Mouse (Mus musculus) heart, embryonic 11.5 days (tissue): Measurements from ENCODE around the gene Tm9sf3. TPM values are rescaled to one million over a fixed set of nuclear protein-coding genes. Genes with fewer than 3 reads are reported as not detected.

Source experiments
- ATAC-seq: fragments of 200-750 bp; cut with Nextera tagmentation; replicated peaks from 2 replicates; pipeline ENCODE4 v1.8.0; 2017; ENCODE audit warnings: moderate library complexity; ENCODE audit not compliant: insufficient number of reproducible peaks, low FRiP score, low TSS enrichment
- H3K27ac ChIP-seq: fragments of 300-500 bp; sonication (generic); 2 replicates; pipeline ENCODE4 v1.5.1; 2014; ENCODE audit warnings: mild to moderate bottlenecking, low read depth, low read length
- H3K27me3 ChIP-seq: fragments of 300-500 bp; sonication (generic); 2 replicates; pipeline ENCODE4 v1.6.1; 2014; ENCODE audit warnings: mild to moderate bottlenecking, low read length, mixed read lengths; ENCODE audit not compliant: control insufficient read depth, insufficient read depth
- H3K36me3 ChIP-seq: fragments of 300-500 bp; sonication (generic); 2 replicates; pipeline ENCODE4 v1.6.1; 2014; ENCODE audit warnings: mild to moderate bottlenecking, low read length, moderate library complexity, mixed read lengths; ENCODE audit not compliant: control insufficient read depth, insufficient read depth
- H3K4me1 ChIP-seq: fragments of 300-500 bp; sonication (generic); 2 replicates; pipeline ENCODE4 v1.6.1; 2014; ENCODE audit warnings: low read length; ENCODE audit not compliant: control insufficient read depth, insufficient read depth
- H3K4me2 ChIP-seq: fragments of 300-500 bp; sonication (generic); 2 replicates; pipeline ENCODE4 v1.6.1; 2014; ENCODE audit warnings: mild to moderate bottlenecking, moderate library complexity
- H3K4me3 ChIP-seq: fragments of 300-500 bp; sonication (generic); 2 replicates; pipeline ENCODE4 v1.5.1; 2014; ENCODE audit warnings: low read depth, low read length
- H3K9ac ChIP-seq: fragments of 300-500 bp; sonication (generic); 2 replicates; pipeline ENCODE4 v1.6.1; 2014; ENCODE audit warnings: mild to moderate bottlenecking, low read depth, low read length, moderate library complexity
- H3K9me3 ChIP-seq: fragments of 300-500 bp; sonication (generic); replicated peaks from 2 replicates; pipeline ENCODE4 v1.6.1; 2016; ENCODE audit warnings: low read length; ENCODE audit not compliant: control insufficient read depth
- WGBS: fragments of 180-500 bp; shearing (Covaris S2); extraction: QIAGEN DNeasy Blood & Tissue Kit; methylation state at CpG from one replicate; pipeline ENCODE4 v1.1.7; 2014; ENCODE audit not compliant: insufficient replicate concordance; 5-methylcytosine and 5-hydroxymethylcytosine counted together
- polyA plus RNA-seq: library from polyadenylated mRNA; unstranded; fragments of >200 nt; fragmentation: Nextera tagmentation; extraction: Ambion mirVana; gene quantifications from 2 replicates; pipeline ENCODE4 v1.2.1, GENCODE M21; 2014

The Tm9sf3 gene
- polyA plus RNA-seq, 1 experiment from 2014 or later: 92.1 TPM

DNA sequence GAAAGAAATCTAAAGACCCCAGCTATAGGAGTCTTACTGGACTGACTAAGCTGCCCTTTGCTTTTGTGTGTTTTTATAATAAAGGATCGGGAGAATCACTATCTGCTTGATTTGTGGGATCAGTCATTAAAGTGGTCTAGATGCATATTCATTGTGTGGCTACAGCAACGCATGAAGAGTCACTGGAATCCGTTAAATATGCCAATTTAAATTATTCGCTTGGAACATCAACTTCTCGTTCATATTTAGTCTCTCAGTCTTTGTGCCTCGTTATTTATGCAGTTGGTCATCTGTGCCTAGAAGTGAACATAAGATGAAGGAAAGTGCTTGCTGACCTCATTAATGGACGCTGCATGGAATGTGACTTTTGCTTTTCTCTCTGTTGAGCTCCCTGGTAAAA, 7.1 kb upstream of the Tm9sf3 start:
- H3K4me2 ChIP-seq: no peak overlapping the region
- H3K4me3 ChIP-seq: no peak overlapping the region
- ATAC-seq: no peak
- H3K9me3 ChIP-seq: no peaks in the 10 kb centered on the region
- H3K9ac ChIP-seq: no peak overlapping the region
- H3K36me3 ChIP-seq: no peaks in the 10 kb centered on the region
- no peaks in the 10 kb centered on the region for H3K4me1 ChIP-seq
- no peak overlapping the region for H3K27ac ChIP-seq
- WGBS: 70% methylated on average over 7 of the region's 7 CpGs
- no peaks in the 10 kb centered on the region for H3K27me3 ChIP-seq

DNA sequence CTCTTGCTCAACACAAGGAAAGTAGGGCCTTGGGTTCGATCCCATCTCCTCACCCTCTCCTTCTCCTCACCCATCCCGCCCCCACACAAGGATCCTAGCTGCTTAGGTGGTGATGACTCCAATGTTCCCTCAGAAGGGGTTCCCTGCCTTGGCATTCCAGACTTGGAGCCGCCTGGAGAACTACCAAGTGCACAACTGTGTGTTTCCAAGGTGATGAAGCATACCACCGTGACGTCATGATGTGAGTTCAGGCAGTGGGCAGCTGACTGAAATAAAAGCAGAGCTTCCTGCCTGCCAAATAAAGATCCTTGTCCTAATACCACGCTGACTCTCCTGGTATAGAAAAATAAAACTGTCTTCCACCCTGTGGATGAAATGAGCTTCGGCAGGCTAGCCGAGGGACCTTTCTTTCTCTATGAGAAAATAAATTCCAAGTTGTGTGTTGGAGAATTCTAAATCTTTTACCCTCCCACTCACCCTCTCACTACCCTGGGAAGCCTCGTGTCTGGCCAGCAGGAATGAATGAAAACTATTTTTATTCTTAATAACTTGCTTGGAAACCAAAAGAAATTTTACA, 6.4 kb upstream of the Tm9sf3 start:
- ATAC-seq: no peak
- Histone ChIP-seq H3K4me1 (no peaks in the 10 kb centered on the region), H3K9ac (no peak overlapping the region), H3K4me2 (no peak overlapping the region), H3K27ac (no peak overlapping the region), H3K9me3 (no peaks in the 10 kb centered on the region), H3K27me3 (no peaks in the 10 kb centered on the region), H3K4me3 (no peak overlapping the region), H3K36me3 (no peaks in the 10 kb centered on the region)
- 61% methylated on average over 9 of the region's 9 CpGs for WGBS

DNA sequence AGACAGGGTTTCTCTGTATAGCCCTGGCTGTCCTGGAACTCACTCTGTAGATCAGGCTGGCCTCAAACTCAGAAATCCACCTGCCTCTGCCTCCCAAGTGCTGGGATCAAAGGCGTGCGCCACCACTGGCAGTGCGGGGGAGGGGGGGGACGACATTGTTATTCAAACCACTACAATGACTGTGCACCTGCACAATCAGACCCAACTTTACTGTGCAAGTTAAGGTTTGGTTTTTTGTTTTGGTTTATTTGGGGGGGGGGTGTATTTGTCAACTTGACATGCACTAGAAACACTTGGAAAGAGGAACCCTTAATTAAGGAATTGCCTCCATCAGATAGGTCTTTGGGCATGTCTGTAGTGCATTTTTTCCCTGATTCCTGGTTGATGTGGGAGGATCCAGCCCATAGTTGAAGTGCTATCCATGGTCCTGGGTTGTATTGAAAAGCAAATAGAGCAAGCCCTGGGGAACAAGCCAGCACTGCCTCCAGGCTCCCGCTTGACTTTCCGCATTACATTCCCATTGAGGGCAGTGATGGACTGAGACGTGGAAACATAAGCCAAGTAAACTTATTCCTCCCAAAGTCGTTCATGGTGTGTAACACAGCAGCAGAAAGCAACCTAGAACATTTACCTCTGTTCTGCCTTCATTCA, 2.6 kb upstream of the Tm9sf3 start:
- WGBS: 46% methylated on average over 8 of the region's 8 CpGs
- Histone ChIP-seq H3K27ac (no peak overlapping the region), H3K27me3 (no peaks in the 10 kb centered on the region), H3K4me2 (no peak overlapping the region), H3K9ac (no peak overlapping the region), H3K4me3 (no peak overlapping the region), H3K36me3 (no peaks in the 10 kb centered on the region), H3K9me3 (no peaks in the 10 kb centered on the region), H3K4me1 (peaks cover 5% of the 10 kb centered on the region; the same call in 1 of the 2 replicates)
- no peak for ATAC-seq

DNA sequence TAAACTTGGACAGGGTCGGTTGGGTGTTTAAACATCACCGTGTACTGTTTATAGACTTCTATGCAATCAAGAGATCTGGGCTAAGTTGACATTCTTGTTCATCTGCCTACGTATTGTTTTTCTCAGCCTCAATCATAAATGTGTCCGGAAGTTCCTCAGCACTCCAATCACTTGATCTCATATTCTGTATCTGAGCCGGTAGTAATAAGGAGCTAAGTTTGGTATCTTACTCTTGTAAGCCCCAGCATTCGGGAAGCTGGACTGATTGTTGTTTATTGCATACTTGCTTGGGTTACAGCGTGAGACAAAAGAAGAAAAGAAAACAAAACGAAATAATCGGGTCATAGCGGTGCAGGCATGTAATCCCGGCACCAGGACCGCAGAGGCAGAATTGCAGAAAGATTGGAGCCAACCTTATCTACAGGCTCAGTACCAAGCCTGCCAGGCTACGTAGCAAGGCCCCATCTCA, 568 bp upstream of the Tm9sf3 start:
- H3K9ac ChIP-seq: peak overlapping the region; percentile 99
- H3K27ac ChIP-seq: peak overlapping the region; percentile 98
- H3K4me2 ChIP-seq: peak overlapping the region; percentile 67
- H3K36me3 ChIP-seq: no peaks in the 10 kb centered on the region
- H3K4me3 ChIP-seq: peak overlapping the region; percentile 96
- 27% methylated on average over 13 of the region's 13 CpGs for WGBS
- peaks cover 6% of the 10 kb centered on the region; the same call in 1 of the 2 replicates for H3K4me1 ChIP-seq
- no peaks in the 10 kb centered on the region for H3K9me3 ChIP-seq
- ATAC-seq: no peak
- no peaks in the 10 kb centered on the region for H3K27me3 ChIP-seq

DNA sequence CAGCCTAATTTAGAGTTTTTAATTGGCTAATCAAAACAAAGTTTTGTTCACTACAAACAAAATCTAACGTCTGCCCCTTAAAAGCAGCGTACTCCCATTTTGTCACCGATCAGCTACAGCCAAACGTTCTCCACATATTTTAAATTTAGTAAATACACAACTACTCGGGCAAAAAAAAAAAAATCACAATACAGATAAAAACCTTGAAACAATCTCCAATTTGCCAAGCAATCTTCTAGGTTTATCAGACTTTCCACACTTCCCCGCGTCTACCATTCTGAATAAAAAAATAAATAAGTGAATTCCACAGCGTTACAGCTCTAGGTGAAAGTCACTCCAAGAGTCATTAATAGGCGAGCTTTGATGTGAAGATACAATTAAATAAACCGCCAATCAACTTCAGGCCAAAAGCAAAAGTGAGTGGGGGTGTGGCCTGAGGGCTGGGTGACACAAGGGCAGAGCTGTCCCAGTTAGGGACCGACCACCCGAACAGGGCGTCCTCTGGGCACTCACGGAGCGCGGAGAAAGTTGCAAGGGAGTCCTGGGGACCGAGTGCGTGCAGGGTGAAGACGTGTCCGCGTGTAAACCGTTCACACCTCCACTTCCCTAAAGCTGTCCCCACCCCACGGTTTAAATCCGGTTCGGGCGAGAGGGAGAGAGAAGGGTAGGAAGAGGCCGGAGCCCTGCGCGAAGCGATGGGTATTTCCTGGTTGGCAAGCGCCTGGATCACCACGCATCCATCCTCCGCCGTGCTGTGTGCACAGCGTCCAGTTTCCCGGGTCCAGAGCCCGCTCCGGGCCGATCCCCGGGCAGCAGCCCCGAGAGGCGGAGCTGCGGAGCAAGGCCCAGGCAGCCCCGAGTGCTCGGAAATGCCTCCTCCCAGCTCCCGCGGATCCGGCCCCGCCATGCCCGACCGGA, 826 bp downstream of the Tm9sf3 start:
- Histone ChIP-seq H3K36me3 (no peaks in the 10 kb centered on the region), H3K9ac (peak overlapping the region; percentile 99), H3K27me3 (no peaks in the 10 kb centered on the region), H3K4me3 (peak overlapping the region; percentile 96), H3K4me2 (peak overlapping the region; percentile 67), H3K27ac (peak overlapping the region; percentile 98), H3K4me1 (peaks cover 14% of the 10 kb centered on the region), H3K9me3 (no peaks in the 10 kb centered on the region)
- WGBS: 5% methylated on average over 51 of the region's 51 CpGs
- ATAC-seq: peak; percentile 79

DNA sequence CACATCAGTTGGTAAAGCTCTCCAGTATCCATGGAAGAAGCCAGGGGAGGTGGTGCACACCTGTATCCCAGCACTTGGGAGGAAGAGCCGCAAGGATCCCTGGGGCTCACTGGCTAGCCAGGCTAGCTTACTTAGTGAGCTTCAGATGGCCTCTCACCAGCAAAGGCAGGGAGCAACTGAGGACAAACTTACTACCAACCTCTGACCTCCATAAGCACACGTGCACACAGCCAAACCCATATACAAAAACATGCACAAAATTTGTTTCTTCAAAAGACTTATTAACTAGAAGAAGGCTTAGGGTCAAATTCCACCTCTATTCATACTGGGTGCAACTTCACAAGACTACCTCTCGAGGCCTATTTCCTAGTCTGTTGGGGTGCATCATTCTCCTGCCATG, 3.1 kb downstream of the Tm9sf3 start:
- Histone ChIP-seq H3K9me3 (no peaks in the 10 kb centered on the region), H3K27me3 (no peaks in the 10 kb centered on the region), H3K9ac (no peak overlapping the region), H3K4me2 (no peak overlapping the region), H3K36me3 (no peaks in the 10 kb centered on the region), H3K27ac (no peak overlapping the region), H3K4me3 (no peak overlapping the region), H3K4me1 (peaks cover 14% of the 10 kb centered on the region)
- WGBS: 84% methylated on average over 3 of the region's 3 CpGs
- no peak for ATAC-seq

DNA sequence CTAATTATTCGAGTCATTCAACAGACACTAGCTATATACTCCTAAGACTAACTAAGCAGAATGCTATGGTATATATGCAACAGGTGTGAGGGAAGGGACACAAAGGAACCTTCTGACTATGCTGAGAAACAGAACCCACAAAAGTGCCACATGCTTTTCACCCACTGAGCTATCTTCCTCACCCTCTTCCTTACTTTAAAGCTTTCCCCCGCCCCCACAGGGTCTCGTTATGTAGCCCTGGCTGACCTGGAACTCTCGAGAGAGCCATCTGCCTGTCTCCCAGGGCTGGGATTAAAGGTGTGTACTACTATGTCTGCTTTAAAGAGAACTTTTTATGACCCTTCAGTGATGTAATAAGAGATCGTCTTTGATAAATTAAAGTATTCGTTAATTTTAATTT, 4.5 kb downstream of the Tm9sf3 start:
- WGBS: 78% methylated on average over 6 of the region's 6 CpGs
- no peak overlapping the region for H3K4me3 ChIP-seq
- no peak overlapping the region for H3K27ac ChIP-seq
- H3K27me3 ChIP-seq: no peaks in the 10 kb centered on the region
- H3K4me1 ChIP-seq: peaks cover 8% of the 10 kb centered on the region
- H3K9ac ChIP-seq: no peak overlapping the region
- H3K36me3 ChIP-seq: no peaks in the 10 kb centered on the region
- H3K4me2 ChIP-seq: no peak overlapping the region
- H3K9me3 ChIP-seq: no peaks in the 10 kb centered on the region
- no peak for ATAC-seq

DNA sequence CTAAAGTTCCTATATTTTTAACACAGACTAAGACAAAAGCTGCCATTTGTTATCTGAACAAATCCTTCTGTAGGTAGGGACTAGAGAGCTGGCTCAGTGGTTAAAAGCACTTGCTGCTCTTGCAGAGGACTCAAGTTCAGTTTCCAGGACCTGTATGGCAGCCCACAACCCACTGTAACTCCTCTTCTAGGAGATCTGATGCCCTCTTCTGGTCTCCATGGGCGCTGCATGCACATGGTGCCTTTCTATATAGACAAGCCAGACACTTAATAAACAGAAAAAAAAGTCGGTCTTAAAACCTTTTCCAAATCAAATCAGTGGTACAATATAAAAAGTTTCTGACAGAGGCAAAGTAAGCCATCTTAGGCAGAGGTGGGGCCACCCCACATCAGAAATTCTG, 5.1 kb downstream of the Tm9sf3 start:
- WGBS: 40% methylated on average over 2 of the region's 2 CpGs

More for the DNA sequence above, 5.1 kb downstream of the Tm9sf3 start:
- H3K4me3 ChIP-seq: no peak overlapping the region
- H3K9ac ChIP-seq: no peak overlapping the region
- no peak for ATAC-seq
- H3K9me3 ChIP-seq: no peaks in the 10 kb centered on the region
- no peaks in the 10 kb centered on the region for H3K36me3 ChIP-seq
- no peaks in the 10 kb centered on the region for H3K27me3 ChIP-seq
- no peak overlapping the region for H3K4me2 ChIP-seq
- H3K4me1 ChIP-seq: peaks cover 8% of the 10 kb centered on the region
- H3K27ac ChIP-seq: no peak overlapping the region
